Mouse (Mus musculus): ENCODE results near the gene Nfkbiz.
"Not testable (repeated sequence)": the region's sequence is repeated elsewhere in the genome, so short reads cannot be mapped to it uniquely, and the experiment has no call there.

DNA sequence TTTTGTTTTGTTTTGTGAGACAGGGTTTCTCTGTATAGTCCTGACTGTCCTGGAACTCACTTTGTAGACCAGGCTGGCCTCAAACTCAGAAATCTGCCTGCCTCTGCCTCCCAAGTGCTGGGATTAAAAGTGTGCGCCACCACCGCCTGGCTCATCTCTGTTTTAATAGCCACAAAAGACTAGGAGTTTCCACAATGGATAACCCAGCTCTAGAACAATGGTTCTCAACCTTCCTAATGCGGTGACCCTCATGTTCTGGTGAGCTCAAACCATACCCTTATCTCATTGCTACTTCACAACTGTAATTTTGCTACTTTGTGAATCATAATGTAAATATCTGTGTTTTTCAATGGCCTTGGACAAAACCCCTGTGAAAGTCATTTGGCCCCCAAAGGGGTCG lies 20.7 kb upstream of the Nfkbiz start:
- TF ChIP-seq CTCF, EP300 (IDR thresholded peaks at IDR 0.05; ENCODE audit: low read depth): not testable (repeated sequence)

All from liver, embryonic 14.5 days (tissue).